Mouse (Mus musculus) cerebellum, postnatal 25 days (tissue): ENCODE measurements at regions not wholly inside any gene's neighbourhood (a gene's known extent, or its start where the extent isn't known, plus 50 kb on each side); places are given as distances from the start of the nearest gene placed in this dataset.

Experiments used
- DNase-seq, 2 experiments: peaks; one replicate each; pipeline ENCODE4 v3.0.0; 2021; ENCODE audit warnings: mixed read lengths in 2 of 2

DNA sequence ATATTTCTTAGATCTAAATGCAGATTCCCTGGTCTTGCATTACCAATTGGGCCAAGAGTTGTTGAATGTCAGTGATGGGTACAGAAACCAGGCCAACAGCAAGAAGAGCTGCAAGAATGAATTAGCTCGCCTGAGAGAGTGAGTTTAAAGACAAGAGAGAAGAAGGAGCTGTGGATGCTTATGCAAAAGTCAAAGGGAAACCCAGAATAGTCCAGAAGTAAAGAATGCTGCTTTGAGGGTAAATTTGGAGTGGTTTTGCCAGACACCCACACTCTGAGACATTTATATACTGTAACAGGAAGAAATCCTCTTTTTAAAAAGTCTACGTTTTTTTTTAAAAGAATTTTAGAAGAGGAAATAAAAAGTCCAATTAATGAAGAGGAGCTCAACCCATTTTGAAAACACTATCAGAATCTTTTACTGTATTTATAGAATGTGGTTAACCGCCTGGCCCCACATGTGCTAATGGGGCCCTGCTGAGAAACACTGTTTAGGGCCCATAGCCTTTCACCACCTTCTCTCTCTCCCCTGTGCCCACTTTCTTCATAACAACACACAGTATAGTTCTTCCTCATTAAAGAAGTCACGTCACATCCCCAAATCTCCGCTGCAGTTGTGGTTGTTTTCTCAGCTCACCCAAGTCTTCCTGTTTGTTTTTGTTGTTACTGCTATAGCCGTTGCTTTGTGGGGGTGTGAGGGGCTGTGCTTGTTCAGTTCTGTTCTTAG, 158.0 kb upstream of the Cited2 start:
- no peak for DNase-seq

DNA sequence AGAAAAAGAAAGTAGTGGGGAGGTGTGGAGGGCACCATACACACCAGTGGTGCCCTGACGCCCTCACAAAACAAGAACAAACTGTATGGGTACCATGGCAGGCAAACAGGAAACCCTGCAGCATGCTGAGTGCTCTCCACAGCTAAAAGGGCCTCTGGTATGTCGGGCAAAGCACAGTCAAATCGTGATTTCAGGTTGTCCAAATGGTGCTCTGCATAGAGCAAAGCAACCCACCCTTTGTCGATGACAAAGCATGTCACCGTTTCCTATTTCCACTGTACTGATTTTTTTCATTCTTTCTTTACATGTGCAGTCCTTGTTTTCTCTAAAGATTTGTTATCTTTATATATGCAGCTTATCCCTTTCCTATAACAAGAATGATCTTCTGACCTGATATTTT, 156.0 kb upstream of the Cited2 start:
- DNase-seq, result no peak

DNA sequence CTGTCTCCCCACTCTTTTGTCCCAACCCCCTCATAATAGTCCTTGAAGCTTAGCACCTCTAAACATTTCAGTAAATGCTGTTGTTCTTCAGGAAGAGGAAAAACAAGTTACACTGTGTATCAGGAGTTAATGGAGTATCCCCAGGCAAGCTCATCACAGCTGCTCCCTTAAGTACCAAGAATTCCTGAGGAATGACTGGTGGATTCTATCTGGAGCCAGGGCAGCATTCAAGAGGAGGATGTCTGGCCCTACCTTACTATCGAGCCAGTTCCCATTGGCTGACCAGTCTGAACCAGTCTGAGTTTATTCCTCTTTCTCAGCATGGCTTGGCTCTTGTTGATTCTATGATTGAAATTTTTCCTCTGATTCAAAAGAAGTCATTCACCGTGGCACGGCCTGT, 155.4 kb upstream of the Cited2 start:
- no peak for DNase-seq

DNA sequence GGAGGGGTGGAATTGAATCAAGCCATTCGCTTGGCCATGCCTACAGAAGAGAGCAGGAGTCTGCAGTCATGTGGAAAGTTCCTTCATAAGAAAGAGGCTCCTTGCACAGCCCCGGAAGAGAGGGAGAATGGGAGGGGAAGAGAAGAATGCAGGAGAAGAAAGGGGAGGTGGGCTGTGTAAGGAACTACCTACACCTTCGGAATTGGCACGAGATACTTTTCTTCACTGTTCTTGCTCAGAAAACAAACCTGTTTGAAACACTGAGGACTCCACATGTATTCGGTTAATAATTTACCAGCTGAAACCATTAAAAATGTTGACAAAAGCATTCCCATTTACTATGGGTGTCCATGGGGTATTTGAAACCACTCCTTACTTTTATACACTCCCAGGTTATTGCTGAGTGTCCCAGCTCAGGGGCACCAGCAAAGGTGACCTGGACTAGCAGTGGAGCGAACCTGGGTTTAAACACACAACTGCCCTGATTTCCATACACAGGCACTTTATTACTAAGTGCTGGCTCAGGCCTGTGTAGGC, 153.4 kb upstream of the Cited2 start:
- no peak for DNase-seq

DNA sequence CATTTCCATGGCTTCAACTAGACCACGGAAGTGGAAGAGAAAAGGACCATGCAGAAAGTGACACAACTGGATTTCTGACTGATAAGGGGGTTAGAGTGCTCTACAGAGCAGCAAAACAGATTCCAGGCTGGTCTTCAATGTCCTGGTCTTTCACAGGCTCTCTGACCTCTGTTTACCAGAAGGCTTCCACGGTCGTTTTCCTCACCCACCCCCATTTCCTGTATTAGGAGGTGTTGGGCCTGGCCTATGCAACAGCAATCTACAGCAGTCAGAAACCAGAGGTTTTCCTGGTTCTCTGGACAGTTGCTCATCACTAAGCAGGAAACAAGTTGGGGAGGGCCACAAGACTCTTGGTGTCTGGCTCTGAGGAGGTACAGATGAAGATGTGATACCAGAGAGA, 148.1 kb upstream of the Cited2 start:
- DNase-seq, result no peak

DNA sequence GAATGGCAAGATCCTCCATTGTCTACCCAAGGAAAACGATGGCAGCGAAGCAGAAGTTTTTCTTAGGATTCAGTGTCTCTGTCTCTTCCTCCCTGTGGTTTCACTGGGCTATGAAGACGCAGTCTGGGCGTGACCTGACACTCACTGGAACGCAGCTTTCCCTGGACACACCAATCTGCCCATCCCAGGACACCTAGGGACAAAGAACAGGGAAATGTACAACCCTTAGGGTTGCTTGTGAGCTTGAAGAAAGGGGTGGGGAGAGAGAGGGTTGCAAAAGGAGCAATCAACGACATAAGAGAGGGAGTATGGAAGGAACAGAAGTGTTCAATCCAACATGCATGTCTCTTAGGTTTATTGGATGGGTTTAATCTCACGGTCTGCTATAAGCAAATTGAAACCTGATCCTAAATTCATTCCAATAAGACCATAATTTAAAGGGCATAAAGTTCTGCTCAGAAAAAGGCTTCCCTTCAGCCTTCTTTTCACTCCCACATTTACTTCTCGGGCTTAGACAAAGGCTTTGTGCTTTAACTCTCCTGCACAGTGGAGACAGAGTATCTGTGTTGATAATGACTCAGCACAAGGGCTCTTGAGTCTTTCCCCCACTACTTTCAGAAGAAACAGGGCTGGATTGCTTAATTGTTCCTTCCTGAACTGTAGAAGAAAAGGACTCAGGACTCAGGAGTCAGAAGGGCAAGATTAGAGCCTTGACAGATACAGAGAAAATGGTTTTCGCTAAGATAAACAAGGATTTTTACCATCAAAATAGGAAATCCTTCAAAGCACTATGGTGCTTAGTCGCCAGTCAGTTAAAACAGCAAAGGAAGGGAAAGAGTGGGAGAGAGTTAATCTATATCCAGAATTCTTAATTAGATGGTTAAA, 147.3 kb upstream of the Cited2 start:
- DNase-seq, result no peak

DNA sequence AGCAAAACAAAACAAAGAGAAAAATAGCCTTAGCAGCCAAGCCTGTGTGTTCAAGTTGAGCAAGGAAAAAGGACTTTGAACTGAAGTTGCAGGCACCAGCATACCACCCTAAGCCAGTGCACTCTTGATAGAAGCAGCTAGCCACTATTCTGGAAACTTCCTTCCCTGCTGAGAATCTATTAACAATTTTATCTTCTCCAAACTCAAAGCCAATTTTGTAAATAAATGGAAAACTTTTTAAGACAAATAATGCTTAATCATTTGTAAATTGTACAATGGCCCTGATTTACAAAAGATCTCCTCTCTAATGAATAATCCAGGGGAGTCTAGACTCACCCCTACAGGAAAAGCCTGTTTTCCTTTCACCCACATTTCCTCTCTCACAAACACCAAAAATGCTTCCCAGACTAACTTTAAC, 146.7 kb upstream of the Cited2 start:
- no peak for DNase-seq

DNA sequence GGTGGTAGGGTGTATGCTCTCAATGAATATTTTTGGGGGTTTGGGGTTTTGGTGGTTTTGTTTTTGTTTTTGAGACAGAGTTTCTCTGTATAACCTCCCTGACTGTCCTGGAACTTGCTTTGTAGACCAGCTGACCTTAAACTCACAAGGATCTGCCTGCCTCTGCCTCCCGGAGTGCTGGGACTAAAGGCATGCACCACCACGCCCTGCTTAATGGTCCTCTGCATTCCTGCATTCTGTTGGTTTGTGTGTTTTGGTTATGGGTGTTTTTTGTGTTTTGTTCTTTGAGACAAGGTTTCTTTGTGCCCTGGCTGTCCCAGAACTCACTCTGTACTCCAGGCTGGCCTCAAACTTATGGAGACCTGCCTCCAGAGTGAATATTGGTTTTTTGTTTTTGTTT, 143.6 kb upstream of the Cited2 start:
- no peak for DNase-seq

DNA sequence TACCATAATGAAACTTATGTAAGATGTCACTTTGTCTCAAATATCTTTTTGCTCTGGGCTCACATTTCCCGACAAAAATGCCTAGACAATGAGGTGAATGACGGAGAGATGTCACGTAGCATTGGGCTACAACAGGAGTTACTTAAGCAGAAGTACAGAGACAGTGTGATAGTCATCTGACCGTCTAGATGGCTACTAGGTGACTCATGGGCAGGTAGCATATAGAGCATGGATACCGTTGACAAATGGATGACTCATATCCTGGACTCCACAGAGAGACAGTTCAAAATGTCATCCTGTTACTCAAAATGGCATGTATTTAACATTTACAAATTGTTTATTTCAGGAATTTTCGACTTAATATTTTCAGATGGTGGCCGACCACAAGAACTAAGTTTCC, 138.2 kb upstream of the Cited2 start:
- DNase-seq, result no peak

DNA sequence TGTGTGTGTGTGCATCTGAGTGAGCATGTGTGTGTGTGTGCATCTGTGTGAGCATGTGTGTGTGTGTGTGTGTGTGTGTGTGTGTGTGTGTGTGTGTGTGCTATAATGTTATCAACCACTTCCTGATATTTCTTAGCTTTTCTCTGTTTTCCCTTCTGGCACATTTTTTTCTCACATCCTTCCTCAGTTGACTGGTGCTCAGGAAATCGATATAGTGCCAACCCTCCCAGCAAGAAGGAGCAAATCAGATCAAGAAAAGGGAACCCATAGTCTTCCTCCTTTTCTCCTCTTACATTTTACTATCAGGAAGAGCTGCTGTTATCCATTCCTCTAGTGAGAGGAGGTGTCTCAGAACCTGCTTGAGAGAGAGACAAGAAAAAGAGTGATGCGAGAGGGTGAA, 136.1 kb upstream of the Cited2 start:
- DNase-seq, result no peak

DNA sequence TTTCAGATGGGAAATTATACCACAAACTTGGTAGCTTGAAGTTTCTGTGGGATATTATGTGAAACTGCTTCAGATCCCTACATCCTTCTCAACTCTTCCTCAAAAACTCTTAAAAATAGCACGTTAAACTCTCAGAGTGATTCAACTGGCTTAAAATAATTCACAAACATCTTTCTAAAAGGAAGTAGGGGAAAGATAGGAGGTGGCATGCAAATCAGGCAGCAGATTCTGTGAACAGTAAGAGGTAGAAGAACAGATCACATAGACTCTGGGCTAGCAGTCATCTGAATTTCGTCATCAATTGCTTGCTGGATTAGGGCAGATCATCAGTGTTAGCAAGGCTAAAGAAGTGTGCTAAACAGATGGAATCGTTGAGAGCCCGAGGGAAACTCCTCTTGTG, 133.9 kb upstream of the Cited2 start:
- DNase-seq, result no peak

DNA sequence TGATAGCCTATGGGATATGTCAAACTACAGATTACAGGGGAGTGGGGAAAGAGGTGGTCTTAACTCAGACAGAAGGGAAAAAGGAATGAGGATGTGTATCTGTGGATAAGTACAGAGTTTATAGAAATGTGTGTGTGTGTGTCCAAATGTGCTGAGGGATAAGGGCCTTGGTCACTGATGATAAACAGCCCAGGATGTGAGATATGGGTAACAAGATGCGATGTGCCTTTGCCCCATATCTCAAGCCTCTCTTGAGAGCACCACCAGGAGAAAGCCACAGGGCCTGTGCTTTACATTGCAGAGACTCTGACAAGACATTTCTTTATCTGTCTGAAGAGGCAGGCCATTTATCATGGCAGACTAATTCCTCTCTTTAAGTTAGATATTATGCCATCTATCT, 132.8 kb upstream of the Cited2 start:
- DNase-seq, result no peak

DNA sequence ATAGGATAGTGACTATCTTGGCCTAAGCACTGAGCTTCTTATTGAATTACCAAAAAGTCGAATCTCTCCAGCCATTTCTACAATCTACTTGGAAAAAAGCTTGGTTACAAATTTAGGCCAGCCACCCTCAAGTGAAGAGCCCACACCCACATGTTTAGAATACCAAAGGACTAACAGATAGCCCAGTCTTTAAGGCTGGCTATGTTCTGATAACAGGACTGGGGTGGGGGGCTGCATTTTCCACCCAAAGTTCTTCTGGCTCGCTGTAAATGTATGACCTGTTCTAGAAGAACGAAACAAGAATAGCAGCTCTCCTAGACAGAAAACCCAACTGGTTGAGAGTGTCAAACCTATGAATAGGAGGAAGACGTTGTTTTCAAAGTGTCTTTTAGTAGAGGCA, 130.6 kb upstream of the Cited2 start:
- no peak for DNase-seq

DNA sequence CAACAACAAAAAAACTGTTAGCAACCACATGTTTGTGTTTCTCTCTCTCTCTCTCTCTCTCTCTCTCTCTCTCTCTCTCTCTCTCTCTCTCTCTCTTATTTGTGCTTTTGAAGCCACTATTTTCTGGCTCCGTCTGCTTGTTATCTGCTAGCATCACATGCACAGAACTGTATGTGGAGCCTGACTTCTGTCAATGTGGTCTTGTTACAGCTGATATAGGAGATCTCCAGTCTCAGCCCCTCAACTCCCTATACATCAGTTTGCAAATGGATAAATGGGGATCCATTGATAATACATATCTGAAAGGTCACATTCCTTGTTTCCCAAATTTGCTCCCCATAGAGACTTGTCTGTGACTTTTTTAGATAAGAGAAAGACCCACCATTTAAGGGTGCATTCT, 126.9 kb upstream of the Cited2 start:
- no peak for DNase-seq

DNA sequence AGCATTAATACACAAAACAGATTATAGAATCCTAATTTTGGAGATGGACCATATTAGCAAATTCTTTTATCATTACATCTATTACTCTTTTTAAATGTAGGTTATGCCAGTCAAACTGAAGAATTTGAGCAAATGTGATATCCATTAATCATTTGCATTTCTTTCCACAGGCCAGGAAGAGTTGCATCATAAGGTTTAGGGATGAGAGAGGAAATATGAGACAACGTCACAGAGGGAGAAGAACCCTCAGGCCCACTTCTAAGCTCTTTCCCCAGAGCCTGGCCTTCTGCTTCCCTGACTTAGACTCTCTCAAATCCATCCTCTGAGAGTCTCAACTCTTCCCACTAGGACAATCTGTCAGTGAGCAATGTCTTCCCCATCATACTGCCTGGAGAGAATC, 126.3 kb upstream of the Cited2 start:
- no peak for DNase-seq

DNA sequence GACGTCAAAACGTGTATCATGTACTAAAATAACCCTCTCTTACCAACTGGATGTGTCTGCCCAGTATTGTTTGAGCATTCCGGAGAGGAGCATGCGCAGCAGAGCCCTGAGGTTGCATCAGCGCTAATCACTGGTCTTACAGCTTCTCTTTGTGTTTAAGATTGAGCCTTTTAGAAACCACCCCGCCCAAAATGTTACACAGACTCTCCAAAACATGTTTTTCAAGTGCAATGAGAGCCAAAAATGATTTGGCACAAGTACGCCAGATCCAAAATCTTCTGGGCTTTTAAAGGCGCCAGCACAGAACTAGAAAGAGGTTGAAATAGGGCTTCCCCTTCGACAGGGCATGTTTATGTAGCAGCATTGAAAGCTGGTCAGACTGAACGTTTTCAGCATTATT, 123.8 kb upstream of the Cited2 start:
- peak; percentile 25 to 44 for DNase-seq

DNA sequence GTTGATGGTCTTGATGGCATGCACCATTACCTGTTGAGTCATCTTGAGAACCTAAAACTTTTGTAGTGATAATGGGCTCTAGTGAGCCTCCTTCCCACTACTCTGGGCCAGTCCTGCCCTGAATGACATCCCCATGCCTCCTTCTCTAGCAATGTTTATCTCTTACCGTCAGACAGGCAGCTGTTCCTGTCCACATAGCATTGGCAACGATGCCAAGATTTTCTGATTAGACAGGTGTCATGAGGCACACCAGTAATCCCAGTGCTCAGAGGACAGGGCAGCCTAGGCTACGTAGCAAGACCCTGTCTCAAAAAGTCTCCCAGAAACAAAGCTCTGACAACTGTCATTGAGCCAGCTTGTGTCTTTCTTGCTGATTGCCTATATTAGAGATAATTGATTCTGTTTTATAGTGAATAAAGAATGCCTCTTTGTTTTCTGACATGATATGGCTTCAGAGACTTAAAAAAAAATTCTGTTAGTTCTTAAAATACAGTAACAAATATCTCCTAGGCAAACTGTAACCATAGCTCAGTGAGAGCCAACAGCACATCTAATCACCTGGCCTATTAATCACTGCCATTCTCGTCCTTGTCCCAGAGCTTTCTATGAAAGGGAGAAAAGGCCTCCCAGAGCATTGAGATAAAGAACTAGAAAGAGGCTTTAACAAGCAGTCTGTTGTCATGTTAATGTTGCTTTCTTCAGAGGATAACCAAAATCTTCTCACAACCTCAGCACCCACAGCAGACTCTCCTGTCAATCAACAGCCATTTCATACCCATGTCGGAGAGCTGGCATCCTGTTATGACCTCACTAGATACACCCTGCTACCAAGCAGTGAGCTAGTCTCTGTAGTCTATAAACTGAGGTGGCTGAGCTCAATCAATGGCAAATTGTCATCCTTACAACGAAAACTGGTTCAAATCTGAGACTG, 122.9 kb upstream of the Cited2 start:
- no peak for DNase-seq

DNA sequence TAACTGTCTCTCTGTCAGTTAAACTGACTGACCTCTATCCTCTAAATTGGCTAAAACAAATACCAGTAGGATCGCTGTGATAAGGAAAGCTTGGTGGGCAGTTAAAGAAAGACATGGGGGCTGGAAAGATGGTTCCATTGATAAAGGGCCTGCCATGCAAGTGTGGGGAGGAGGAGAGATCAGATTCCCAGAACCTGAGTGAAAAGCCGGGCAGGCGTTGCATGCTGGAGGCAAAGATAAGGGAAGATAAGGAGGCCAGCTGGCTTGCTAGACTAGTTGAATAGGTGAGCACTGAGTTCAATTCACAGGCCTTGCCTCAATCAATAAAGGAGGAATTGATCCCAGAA, 122.3 kb upstream of the Cited2 start:
- no peak for DNase-seq

DNA sequence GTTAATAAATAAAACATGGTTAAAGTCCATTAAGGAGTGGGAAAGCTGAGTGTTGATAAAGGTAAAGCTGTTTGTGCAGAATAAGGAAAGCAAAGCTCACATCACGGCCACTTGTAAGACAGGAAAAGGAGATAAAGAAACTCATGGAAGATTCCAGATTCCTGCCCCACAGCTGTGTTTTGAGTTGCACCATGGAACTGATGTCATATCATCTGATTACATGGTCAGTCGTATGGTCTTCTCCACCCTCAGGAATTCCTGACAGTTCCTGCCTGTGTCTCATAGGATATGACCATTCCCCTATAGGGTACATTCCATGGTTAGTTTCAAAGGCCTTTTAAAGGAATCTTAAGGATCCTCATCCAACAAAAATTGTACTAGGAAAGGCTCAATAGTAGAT, 120.6 kb upstream of the Cited2 start:
- no peak for DNase-seq

DNA sequence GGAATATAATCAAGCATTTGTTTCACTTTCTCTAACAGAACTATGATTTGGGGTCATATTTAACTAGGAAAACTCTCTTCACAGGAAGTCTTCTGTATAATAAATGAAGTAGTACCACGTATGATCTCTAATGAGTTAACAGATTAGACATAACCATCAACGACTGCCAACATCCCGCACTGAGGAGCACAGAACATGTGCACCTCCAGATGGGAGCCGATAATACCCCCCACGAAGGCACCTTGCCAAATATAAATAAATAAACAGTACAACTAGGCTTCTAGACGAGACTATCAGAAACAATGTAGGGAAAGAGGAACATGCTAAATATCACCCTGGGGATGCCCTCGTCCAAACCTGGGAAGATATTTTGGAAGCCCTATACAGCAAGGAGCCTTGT, 114.8 kb upstream of the Cited2 start:
- DNase-seq, result no peak

DNA sequence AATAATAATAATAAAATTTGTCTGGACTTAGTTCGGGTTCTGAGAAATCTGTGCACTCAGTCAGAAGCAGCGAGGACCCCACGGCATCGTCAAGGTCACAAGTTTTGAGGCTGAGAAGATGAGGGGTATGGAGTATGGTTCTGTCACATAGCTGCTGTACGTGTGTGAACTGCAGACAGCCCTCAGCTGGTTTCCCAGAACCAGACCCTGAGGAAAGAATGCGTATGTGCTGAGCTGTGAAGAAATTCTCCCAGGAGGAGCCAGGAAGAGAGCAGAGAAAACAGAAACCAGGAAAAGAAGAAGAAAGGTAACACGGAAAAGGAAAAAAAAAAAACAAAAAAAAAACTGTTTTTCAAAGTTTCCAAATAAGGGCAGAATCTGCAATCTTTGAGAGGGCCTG, 112.4 kb upstream of the Cited2 start:
- no peak for DNase-seq

DNA sequence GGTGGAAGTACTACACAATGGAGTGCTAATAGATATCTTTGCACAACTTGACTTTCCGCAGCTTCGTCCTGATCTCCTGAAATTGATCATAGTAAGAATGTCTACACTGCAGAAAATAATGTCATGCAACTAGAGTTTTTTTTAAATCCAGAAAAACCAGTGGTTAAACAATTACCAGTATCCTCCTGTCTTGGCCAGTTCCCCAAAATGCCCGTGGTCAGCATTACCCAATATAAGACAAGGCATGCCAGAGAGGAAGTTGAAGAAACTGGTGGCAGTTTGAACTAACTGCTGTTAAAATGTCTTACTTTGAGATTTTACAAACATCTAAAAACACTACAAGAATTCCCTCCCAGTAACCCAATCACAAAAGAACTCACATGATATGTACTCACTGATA, 109.7 kb upstream of the Cited2 start:
- no peak for DNase-seq

DNA sequence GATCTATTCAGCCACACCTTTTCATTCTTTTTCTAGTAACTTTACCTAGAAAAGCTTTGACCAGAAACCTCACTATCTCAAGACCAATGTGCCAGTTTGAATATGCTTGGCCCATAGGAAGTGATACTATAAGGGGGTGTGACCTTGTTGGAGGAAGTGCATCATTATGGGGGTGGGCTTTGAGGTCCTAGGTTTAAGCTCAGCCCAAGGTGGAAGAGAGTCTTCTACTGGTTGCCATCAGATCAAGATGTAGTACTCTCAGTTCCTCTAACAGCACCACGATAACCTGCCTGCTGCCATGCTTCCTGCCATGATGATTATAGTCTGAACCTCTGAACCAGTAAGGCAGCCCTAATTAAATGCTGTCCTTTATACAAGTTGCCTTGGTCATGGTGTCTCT, 105.0 kb upstream of the Cited2 start:
- DNase-seq, result no peak
